Comparison of ENCODE assay signal across 28 mouse cellular contexts in the genomic region with DNA sequence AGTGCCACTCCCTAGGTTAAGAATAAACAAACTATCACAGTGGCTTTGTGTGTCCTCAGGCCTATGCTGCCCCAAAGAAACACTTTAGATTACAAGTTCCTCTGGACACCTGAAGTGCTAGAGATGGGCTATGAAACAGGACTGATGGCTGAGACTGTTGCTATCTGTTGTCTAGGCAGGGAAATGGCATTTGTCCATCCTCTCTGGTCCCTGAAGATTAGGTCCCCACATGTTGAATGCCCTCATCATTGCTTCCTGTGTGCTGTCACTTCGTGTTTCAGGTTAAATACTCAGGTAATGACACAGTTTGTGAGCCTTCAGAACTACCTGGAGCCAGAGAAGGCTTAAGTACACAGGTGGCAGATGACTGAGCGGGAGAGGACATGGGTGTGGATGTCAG. TPM values are rescaled to one million over a fixed set of nuclear protein-coding genes. Genes with fewer than 3 reads are reported as not detected.
DNase-seq lines count a peak whose midpoint lies in the region; ATAC-seq and TF ChIP-seq lines count a peak whose summit lies in the region.
"Had no signal": no experiment of that assay in that cellular context is flagged by ENCODE, and none has a peak within 500 bp of the region (broad histone marks: within the 10 kb centered on the region; RNA-seq: fewer than 3 reads in every experiment).

No protein-coding gene starts in this region.

- no peak for ATAC-seq in liver, embryonic 15.5 days (ENCODE audit: insufficient read depth)
- ATAC-seq in erythroblast, adult 5-6 weeks (replicated peaks; ENCODE audit: low FRiP score, poor library complexity, severe bottlenecking) = peak; percentile 58
- peak; percentile 80 for ATAC-seq in megakaryocyte-erythroid progenitor cell, adult 5-6 weeks (replicated peaks; ENCODE audit: low FRiP score, low TSS enrichment, poor library complexity, severe bottlenecking)
- ATAC-seq: activated CD4-positive, CD25-positive, alpha-beta regulatory T cell, adult 4 months; forebrain, embryonic 14.5 days; forebrain, postnatal 0 days; hindbrain, embryonic 16.5 days had no signal

- H3K9me3 ChIP-seq in liver, embryonic 15.5 days (replicated peaks) = no peaks in the 10 kb centered on the region
- H3K9me3 ChIP-seq in ES-Bruce4 (replicated peaks; ENCODE audit: control insufficient read depth, insufficient read depth, low read length, poor library complexity, severe bottlenecking) = no peaks in the 10 kb centered on the region
- H3K9me3 ChIP-seq: embryonic facial prominence, embryonic 10.5 days; embryonic facial prominence, embryonic 13.5 days; heart, embryonic 12.5 days; heart, embryonic 15.5 days; hindbrain, embryonic 10.5 days; hindbrain, embryonic 13.5 days had no signal

- WGBS in liver, embryonic 15.5 days (ENCODE audit: insufficient replicate concordance) = 62% methylated on average over 2 of the region's 2 CpGs

- DNase-seq in liver = no peak
- no peak for DNase-seq in cerebellum, adult 8-10 months
- DNase-seq in lung, postnatal 14 days = no peak
- DNase-seq: adrenal gland, adult 8-10 months; adrenal gland, postnatal 25 days; B cell, adult 2 months; cerebellum, adult 11-12 months; cerebellum, adult 9-10 months; cerebellum, postnatal 14 days; forebrain, postnatal 0 days; gastrocnemius, postnatal 25 days; heart, adult 18-20 months; heart, postnatal 10 days; heart, postnatal 36 days had no signal

- H3K36me3 ChIP-seq in liver, embryonic 15.5 days (replicated peaks) = peaks cover 88% of the 10 kb centered on the region
- H3K36me3 ChIP-seq in ES-Bruce4 (ENCODE audit: control insufficient read depth, insufficient read depth, low read length, poor library complexity, severe bottlenecking) = no peaks in the 10 kb centered on the region

- H3K27me3 ChIP-seq in liver, embryonic 15.5 days = no peaks in the 10 kb centered on the region
- no peaks in the 10 kb centered on the region for H3K27me3 ChIP-seq in ES-Bruce4 (ENCODE audit: control insufficient read depth, insufficient read depth, low read length, poor library complexity, severe bottlenecking)
- H3K27me3 ChIP-seq: CH12.LX; embryonic facial prominence, embryonic 13.5 days; heart, embryonic 12.5 days; heart, embryonic 15.5 days; hindbrain, embryonic 13.5 days had no signal

- no peak for TF ChIP-seq CTCF in ES-Bruce4 (IDR thresholded peaks at IDR 0.05; ENCODE audit: low read depth, low read length)

- TF ChIP-seq EP300 in ES-Bruce4 (IDR thresholded peaks at IDR 0.05; ENCODE audit: insufficient read depth, low read depth, low read length) = no peak

- H3K4me1 ChIP-seq in liver, embryonic 15.5 days (replicated peaks) = peaks cover 41% of the 10 kb centered on the region
- H3K4me1 ChIP-seq in ES-Bruce4 (ENCODE audit: control insufficient read depth, insufficient read depth, low read length) = peaks cover 1% of the 10 kb centered on the region
- H3K4me1 ChIP-seq: embryonic facial prominence, embryonic 10.5 days; embryonic facial prominence, embryonic 13.5 days; heart, embryonic 15.5 days had no signal

- no peak overlapping the region for H3K4me2 ChIP-seq in liver, embryonic 15.5 days
- H3K4me2 ChIP-seq: embryonic facial prominence, embryonic 13.5 days; heart, embryonic 12.5 days; heart, embryonic 15.5 days; hindbrain, embryonic 13.5 days had no signal

- H3K4me3 ChIP-seq in liver, embryonic 15.5 days (replicated peaks) = no peak overlapping the region
- H3K4me3 ChIP-seq in ES-Bruce4 (ENCODE audit: low read depth, low read length) = no peak overlapping the region
- H3K4me3 ChIP-seq: embryonic facial prominence, embryonic 10.5 days; embryonic facial prominence, embryonic 13.5 days; heart, embryonic 12.5 days; heart, embryonic 15.5 days; hindbrain, embryonic 10.5 days; hindbrain, embryonic 13.5 days had no signal

- H3K9ac ChIP-seq in liver, embryonic 15.5 days = no peak overlapping the region
- H3K9ac ChIP-seq in ES-Bruce4 (ENCODE audit: low read depth, poor library complexity, severe bottlenecking) = no peak overlapping the region
- H3K9ac ChIP-seq: embryonic facial prominence, embryonic 13.5 days; forebrain, postnatal 0 days; heart, embryonic 12.5 days; heart, embryonic 15.5 days; hindbrain, embryonic 13.5 days had no signal

- TF ChIP-seq POLR2A in ES-Bruce4 (IDR thresholded peaks at IDR 0.05; ENCODE audit: insufficient read depth, low read length) = no peak

- H3K27ac ChIP-seq in liver, embryonic 15.5 days (replicated peaks) = 0 out of 2 replicates have a peak overlapping the region, but pooled peaks have one; percentile 41
- H3K27ac ChIP-seq in ES-Bruce4 (ENCODE audit: insufficient read depth, low read length) = peak overlapping the region; percentile 45; the same call in 1 of the 2 replicates
- H3K27ac ChIP-seq: embryonic facial prominence, embryonic 10.5 days; embryonic facial prominence, embryonic 13.5 days; heart, embryonic 15.5 days; hindbrain, embryonic 10.5 days; hindbrain, embryonic 13.5 days had no signal

RNA-seq across cellular contexts. Expression of a gene that starts 8.7 kb away (rescaled TPM):
- 10.2 and 13.4 TPM in 2 replicates for polyA plus RNA-seq in liver, embryonic 15.5 days (2015; fragmentation: Nextera tagmentation; extraction: Ambion mirVana)
- 9.5 and 10.6 TPM in 2 replicates for polyA plus RNA-seq in ES-Bruce4 (2011; ENCODE audit: insufficient read depth, insufficient read length, low read depth, missing spikeins)
- total RNA-seq in erythroblast, adult 5-6 weeks (2015; ENCODE audit: low replicate concordance) = 106 and 120 TPM in 2 replicates
- 299 and 366 TPM in 2 replicates for total RNA-seq in erythroblast, adult 5-6 weeks (2017; ENCODE audit: low replicate concordance)
- 10.9 and 11.9 TPM in 2 replicates for total RNA-seq in megakaryocyte-erythroid progenitor cell, adult 5-6 weeks (2014; fragmentation: Nextera tagmentation)
- total RNA-seq in megakaryocyte-erythroid progenitor cell, adult 5-6 weeks (2017) = 13.1 and 20.5 TPM in 2 replicates

RNA-seq across cellular contexts. Expression of a gene that starts 54.6 kb away (rescaled TPM):
- 1.8 and 2.1 TPM in 2 replicates for polyA plus RNA-seq in liver, embryonic 15.5 days (2015; fragmentation: Nextera tagmentation; extraction: Ambion mirVana)
- 12.1 and 15.7 TPM in 2 replicates for polyA plus RNA-seq in ES-Bruce4 (2011; ENCODE audit: insufficient read depth, insufficient read length, low read depth, missing spikeins)
- 1.0 and 1.3 TPM in 2 replicates for total RNA-seq in erythroblast, adult 5-6 weeks (2015; ENCODE audit: low replicate concordance)
- 0.51 and 2.6 TPM in 2 replicates for total RNA-seq in erythroblast, adult 5-6 weeks (2017; ENCODE audit: low replicate concordance)
- total RNA-seq in megakaryocyte-erythroid progenitor cell, adult 5-6 weeks (2014; fragmentation: Nextera tagmentation) = 7.0 and 12.1 TPM in 2 replicates
- total RNA-seq in megakaryocyte-erythroid progenitor cell, adult 5-6 weeks (2017) = 7.1 and 10.1 TPM in 2 replicates

Comparison
In these comparisons a context has a peak if more than half of its experiments do, and no peak if none do; other contexts are left out.
1. RNA of a gene that starts 8.7 kb away (total RNA-seq): 106 to 366 TPM in erythroblast, adult 5-6 weeks; 10.9 to 20.5 TPM in megakaryocyte-erythroid progenitor cell, adult 5-6 weeks; every median in the first group is over 4 times any median in the second.